Mouse (Mus musculus) liver, postnatal 0 days (tissue): ENCODE data around the gene Oxnad1.
"Not testable (repeated sequence)": the region's sequence is repeated elsewhere in the genome, so short reads cannot be mapped to it uniquely, and the experiment has no call there.

ENCODE experiments used
- CTCF ChIP-seq: sonication (generic); IDR thresholded peaks from 2 replicates; pipeline ENCODE4 v1.5.1; 2016; ENCODE audit warnings: antibody characterized with exemption, low read depth
- EP300 ChIP-seq: IDR thresholded peaks from 2 replicates; pipeline ENCODE4 v1.6.1; 2016; ENCODE audit warnings: antibody characterized with exemption, low read depth, mild to moderate bottlenecking

- not testable (repeated sequence) for TF ChIP-seq CTCF, EP300
These were observed 26.9 kb downstream of the Oxnad1 start for GRCm38 (mm10) chr14:32112124-32112523.
